16 mouse cellular contexts compared by ENCODE assay signal in the genomic region with DNA sequence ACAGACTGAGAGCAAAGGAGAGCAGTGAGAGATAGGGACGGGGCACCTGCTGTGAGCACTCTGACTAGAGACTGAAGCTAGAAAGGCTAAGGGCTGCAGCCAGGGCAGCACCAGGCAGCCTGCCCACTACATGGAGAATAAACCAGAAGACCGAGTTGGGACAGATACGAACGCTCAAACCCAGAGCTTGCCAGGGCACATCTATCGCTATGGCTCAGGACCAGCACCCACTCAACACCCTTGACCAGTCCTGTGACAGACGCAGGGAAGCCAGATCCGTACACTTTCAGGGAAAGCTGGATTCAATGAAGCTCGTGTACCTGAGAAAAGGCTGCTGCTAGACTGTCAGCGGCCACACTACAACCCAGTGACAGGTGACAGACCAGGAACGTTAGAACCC. TPM values are rescaled to one million over a fixed set of nuclear protein-coding genes. Genes with fewer than 3 reads are reported as not detected.
DNase-seq lines count a peak whose midpoint lies in the region; ATAC-seq and TF ChIP-seq lines count a peak whose summit lies in the region.
"Had no signal": no experiment of that assay in that cellular context is flagged by ENCODE, and none has a peak within 500 bp of the region (broad histone marks: within the 10 kb centered on the region; RNA-seq: fewer than 3 reads in every experiment).

No protein-coding gene starts in this region.

- TF ChIP-seq POLR2A in heart, adult 2 months (IDR thresholded peaks at IDR 0.05; ENCODE audit: insufficient read depth, low read depth, low read length) = no peak
- TF ChIP-seq POLR2A in thymus, adult 2 months (IDR thresholded peaks at IDR 0.05; ENCODE audit: control insufficient read depth, extremely low read depth, insufficient read depth, low read length, poor library complexity) = no peak

- no peak for TF ChIP-seq CTCF in heart, adult 2 months (IDR thresholded peaks at IDR 0.05)
- no peak for TF ChIP-seq CTCF in thymus, adult 2 months (IDR thresholded peaks at IDR 0.05; ENCODE audit: borderline replicate concordance, control insufficient read depth, extremely low read depth, insufficient read depth, low read length, poor library complexity)

- WGBS in forebrain, embryonic 12.5 days = 94% methylated on average over 10 of the region's 10 CpGs
- WGBS in forebrain, embryonic 13.5 days = 91% methylated on average over 10 of the region's 10 CpGs
- 67% methylated on average over 10 of the region's 10 CpGs for WGBS in heart, adult 2 months
- 94% methylated on average over 10 of the region's 10 CpGs for WGBS in thymus, adult 2 months

- peaks cover 30% of the 10 kb centered on the region for H3K36me3 ChIP-seq in forebrain, embryonic 12.5 days (replicated peaks)
- H3K36me3 ChIP-seq in forebrain, embryonic 13.5 days (ENCODE audit: poor library complexity, severe bottlenecking) = peaks cover 30% of the 10 kb centered on the region
- no peaks in the 10 kb centered on the region for H3K36me3 ChIP-seq in heart, adult 2 months (ENCODE audit: control insufficient read depth, insufficient read depth, low read length)
- peaks cover under 1% of the 10 kb centered on the region; the same call in 1 of the 2 replicates for H3K36me3 ChIP-seq in thymus, adult 2 months (ENCODE audit: control insufficient read depth, insufficient read depth, low read length)

- ATAC-seq in forebrain, embryonic 12.5 days (ENCODE audit: low FRiP score) = no peak
- no peak for ATAC-seq in forebrain, embryonic 13.5 days
- ATAC-seq: forebrain, embryonic 14.5 days; hindbrain, postnatal 0 days had no signal

- H3K4me1 ChIP-seq in forebrain, embryonic 12.5 days = peaks cover 23% of the 10 kb centered on the region
- H3K4me1 ChIP-seq in forebrain, embryonic 13.5 days = peaks cover 18% of the 10 kb centered on the region
- H3K4me1 ChIP-seq in heart, adult 2 months (ENCODE audit: control insufficient read depth, insufficient read depth, low read length) = peaks cover 2% of the 10 kb centered on the region; the same call in 1 of the 2 replicates
- peaks cover 24% of the 10 kb centered on the region for H3K4me1 ChIP-seq in thymus, adult 2 months (replicated peaks; ENCODE audit: control insufficient read depth, insufficient read depth, low read length)

- H3K4me3 ChIP-seq in forebrain, embryonic 12.5 days (replicated peaks) = no peak overlapping the region
- H3K4me3 ChIP-seq in forebrain, embryonic 13.5 days = no peak overlapping the region
- no peak overlapping the region for H3K4me3 ChIP-seq in heart, adult 2 months
- no peak overlapping the region for H3K4me3 ChIP-seq in thymus, adult 2 months (ENCODE audit: control insufficient read depth, insufficient read depth, low read length)
- H3K4me3 ChIP-seq: embryonic facial prominence, embryonic 13.5 days; hindbrain, embryonic 13.5 days had no signal

- H3K9ac ChIP-seq in forebrain, embryonic 12.5 days = no peak overlapping the region
- H3K9ac ChIP-seq in forebrain, embryonic 13.5 days = no peak overlapping the region
- no peak overlapping the region for H3K9ac ChIP-seq in heart, adult 2 months (ENCODE audit: low read depth, low read length)
- H3K9ac ChIP-seq: embryonic facial prominence, embryonic 13.5 days; hindbrain, embryonic 13.5 days had no signal

- DNase-seq in heart, adult 2 months = peak; percentile 60 to 70
- no peak for DNase-seq in heart, postnatal 25 days (ENCODE audit: low spot score)
- DNase-seq in heart, adult 9 months (ENCODE audit: low spot score in 2 of 2) = peak; percentile 34 to 62
- peak; percentile 38 to 53 for DNase-seq in heart, postnatal 36 days
- DNase-seq in thymus, adult 2 months = no peak
- DNase-seq: adrenal gland, postnatal 10 days; cerebellum, adult 11 months; cerebellum, adult 9-10 months; cerebellum, postnatal 36 days; kidney, adult 11 months had no signal

- H3K9me3 ChIP-seq in forebrain, embryonic 12.5 days = no peaks in the 10 kb centered on the region
- H3K9me3 ChIP-seq in forebrain, embryonic 13.5 days (replicated peaks) = no peaks in the 10 kb centered on the region
- H3K9me3 ChIP-seq: embryonic facial prominence, embryonic 13.5 days; hindbrain, embryonic 13.5 days had no signal

- intact Hi-C loops in heart, adult 2 months (cut with DNase I) = no loop called here
- intact Hi-C loops in heart, postnatal 25 days (cut with DNase I) = no loop called here
- intact Hi-C loops in heart, postnatal 36 days (cut with DNase I) = no loop called here

- H3K4me2 ChIP-seq in forebrain, embryonic 12.5 days = no peak overlapping the region
- no peak overlapping the region for H3K4me2 ChIP-seq in forebrain, embryonic 13.5 days
- H3K4me2 ChIP-seq: embryonic facial prominence, embryonic 13.5 days; hindbrain, embryonic 13.5 days had no signal

- H3K79me2 ChIP-seq in heart, adult 2 months (replicated peaks; ENCODE audit: control insufficient read depth, insufficient read depth, low read length) = no peaks in the 10 kb centered on the region

- peak; percentile 76 for TF ChIP-seq EP300 in heart, adult 2 months (IDR thresholded peaks at IDR 0.05; ENCODE audit: insufficient read depth, low read depth, low read length)

- H3K27ac ChIP-seq in forebrain, embryonic 12.5 days = 0 out of 2 replicates have a peak overlapping the region, but pooled peaks have one; percentile 25
- no peak overlapping the region for H3K27ac ChIP-seq in forebrain, embryonic 13.5 days
- no peak overlapping the region for H3K27ac ChIP-seq in heart, adult 2 months
- H3K27ac ChIP-seq in thymus, adult 2 months (ENCODE audit: control insufficient read depth, insufficient read depth, low read length) = no peak overlapping the region
- H3K27ac ChIP-seq: embryonic facial prominence, embryonic 13.5 days; hindbrain, embryonic 13.5 days; hindbrain, postnatal 0 days had no signal

- H3K27me3 ChIP-seq in forebrain, embryonic 12.5 days = no peaks in the 10 kb centered on the region
- H3K27me3 ChIP-seq in forebrain, embryonic 13.5 days = no peaks in the 10 kb centered on the region
- H3K27me3 ChIP-seq in heart, adult 2 months (ENCODE audit: control insufficient read depth, insufficient read depth, low read length) = no peaks in the 10 kb centered on the region
- no peaks in the 10 kb centered on the region for H3K27me3 ChIP-seq in thymus, adult 2 months (ENCODE audit: control insufficient read depth, insufficient read depth, low read length)
- H3K27me3 ChIP-seq: embryonic facial prominence, embryonic 13.5 days; hindbrain, embryonic 13.5 days had no signal

RNA-seq across cellular contexts. Expression of a gene that starts 3.6 kb away (rescaled TPM):
- polyA plus RNA-seq in forebrain, embryonic 12.5 days (2016; fragmentation: Nextera tagmentation; extraction: Ambion mirVana) = 83.2 and 84.8 TPM in 2 replicates
- 66.9 and 79.8 TPM in 2 replicates for polyA plus RNA-seq in forebrain, embryonic 13.5 days (2015; fragmentation: Nextera tagmentation; extraction: Ambion mirVana)
- 1 to 10 TPM; 1.1 to 1.5 TPM for total RNA-seq in heart, adult 2 months (2021)
- 1.3 and 1.4 TPM in 2 replicates for polyA plus RNA-seq in heart, adult 2 months (2012; rRNA removed)
- 1 to 10 TPM; 1.2 to 1.5 TPM for total RNA-seq in heart, postnatal 25 days (2021)
- total RNA-seq in heart, postnatal 36 days (2021) = 1 to 10 TPM in 1 of 2 experiments, under 1 TPM in 1; 0.86 to 1.7 TPM
- 48.3 and 69.1 TPM in 2 replicates for polyA plus RNA-seq in thymus, adult 2 months (2012; rRNA removed)

Comparison
In these comparisons a context has a peak if more than half of its experiments do, and no peak if none do; other contexts are left out.
1. DNase-seq: peak in heart, adult 2 months (2 of 2), heart, adult 9 months (2 of 2) and heart, postnatal 36 days (2 of 2); none in heart, postnatal 25 days (single experiment) and thymus, adult 2 months (single experiment).
2. RNA of a gene that starts 3.6 kb away (polyA plus RNA-seq): 83.2 to 84.8 TPM in forebrain, embryonic 12.5 days, 66.9 to 79.8 TPM in forebrain, embryonic 13.5 days and 48.3 to 69.1 TPM in thymus, adult 2 months; 1.3 to 1.4 TPM in heart, adult 2 months; every median in the first group is over 10 times any median in the second.